Mouse (Mus musculus): ENCODE measurements around the gene Fbln1. TPM values are rescaled to one million over a fixed set of nuclear protein-coding genes. Genes with fewer than 3 reads are reported as not detected.
A peak's percentile ranks its signal among the peaks of the same experiment; 100 is the strongest.

Fbln1 gene
- total RNA-seq, 2 experiments from 2014 or later, result 94.1 to 94.2 TPM

DNA sequence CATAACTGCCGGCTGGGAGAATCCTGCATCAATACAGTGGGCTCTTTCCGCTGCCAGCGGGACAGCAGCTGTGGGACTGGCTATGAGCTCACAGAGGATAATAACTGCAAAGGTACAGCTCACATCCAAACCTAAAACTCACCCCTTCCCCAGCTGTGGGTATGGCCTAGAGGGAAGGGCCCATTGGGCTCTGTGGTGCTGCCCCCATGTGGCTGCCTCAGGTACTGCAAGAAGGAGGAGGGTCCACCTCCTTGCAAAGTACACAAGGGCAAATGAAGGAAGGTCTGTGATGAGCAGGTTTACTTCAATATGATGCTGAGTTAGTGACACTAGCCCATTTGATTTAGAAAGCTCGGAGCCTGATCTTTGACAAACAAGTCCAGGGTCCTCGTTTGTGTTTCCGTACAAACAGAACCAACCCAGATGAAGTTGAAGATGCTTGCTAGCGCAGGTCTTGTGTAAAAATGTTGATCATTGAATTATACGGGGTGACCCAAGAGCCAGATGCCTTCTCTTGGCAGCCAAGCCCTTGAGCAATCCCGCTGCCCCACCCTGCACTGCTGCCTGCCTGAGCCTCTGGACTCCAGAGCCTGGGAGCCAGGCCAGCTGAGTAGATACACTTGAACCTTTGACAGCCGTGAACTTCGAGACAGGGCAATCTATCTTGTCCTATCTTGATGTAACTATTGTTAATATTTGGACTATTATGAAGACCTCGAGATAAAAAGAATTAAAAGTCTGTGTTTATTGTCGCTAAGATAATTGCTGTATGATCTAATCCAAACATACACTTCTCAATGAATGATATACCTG, 25.9 kb downstream of the Fbln1 start:
- intact Hi-C loops (cut with DNase I), result loop anchor here (1.0 kb wide), 1 partner anchor 80 kb away; no protein-coding TSS in a partner anchor

DNA sequence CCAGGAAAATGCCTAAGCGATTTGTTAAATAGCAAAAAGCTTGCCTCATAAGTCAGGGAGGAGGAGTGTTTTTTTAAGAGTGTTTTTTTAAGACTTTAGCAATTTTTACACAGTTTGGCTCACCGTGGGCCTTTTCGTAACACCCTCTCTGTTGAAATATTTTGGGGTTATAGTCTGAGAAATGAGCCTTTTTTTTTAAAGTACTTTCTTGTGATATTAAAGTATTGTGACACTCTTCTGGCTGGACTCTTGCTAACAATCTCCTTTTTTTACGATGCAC, 26.4 kb downstream of the Fbln1 start:
- DNase-seq (ENCODE audit: low spot score), result no peak
- intact Hi-C loops (cut with DNase I), result no loop called here

More for the DNA sequence above, 25.9 kb downstream of the Fbln1 start:
- DNase-seq (ENCODE audit: low spot score), result peak; percentile 71

DNA sequence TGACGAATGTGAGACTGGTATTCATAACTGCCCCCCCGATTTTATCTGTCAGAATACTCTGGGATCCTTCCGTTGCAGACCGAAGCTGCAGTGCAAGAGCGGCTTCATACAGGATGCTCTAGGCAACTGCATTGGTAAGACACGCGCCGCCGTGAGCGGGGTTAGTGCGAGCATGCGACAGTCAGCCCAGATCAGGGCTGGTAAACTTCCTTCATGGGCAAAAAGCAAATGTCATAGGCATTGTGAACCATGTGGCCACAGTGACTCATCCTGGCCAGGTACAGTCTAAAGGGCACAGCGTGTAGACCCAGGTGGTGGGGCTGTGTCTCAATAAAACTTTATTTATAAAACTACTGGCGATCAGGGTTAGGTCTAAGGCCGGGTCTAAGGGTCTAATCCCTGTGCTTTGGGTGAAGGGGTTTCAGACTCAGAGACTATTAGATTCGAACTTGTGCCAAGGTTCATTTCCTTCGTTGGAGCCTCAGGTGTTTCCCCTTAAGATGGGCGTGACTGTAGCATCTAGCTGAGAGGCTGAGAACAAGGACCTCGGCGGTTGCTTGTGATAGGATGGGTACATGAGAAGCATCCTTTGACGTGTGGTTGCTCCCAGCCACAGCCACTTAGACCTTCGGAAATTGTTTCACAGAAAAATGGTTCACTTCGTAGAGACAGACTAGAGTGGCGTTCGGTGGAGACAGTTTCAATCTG, 26.9 kb downstream of the Fbln1 start:
- DNase-seq (ENCODE audit: low spot score), result no peak
- intact Hi-C loops (cut with DNase I), result no loop called here

DNA sequence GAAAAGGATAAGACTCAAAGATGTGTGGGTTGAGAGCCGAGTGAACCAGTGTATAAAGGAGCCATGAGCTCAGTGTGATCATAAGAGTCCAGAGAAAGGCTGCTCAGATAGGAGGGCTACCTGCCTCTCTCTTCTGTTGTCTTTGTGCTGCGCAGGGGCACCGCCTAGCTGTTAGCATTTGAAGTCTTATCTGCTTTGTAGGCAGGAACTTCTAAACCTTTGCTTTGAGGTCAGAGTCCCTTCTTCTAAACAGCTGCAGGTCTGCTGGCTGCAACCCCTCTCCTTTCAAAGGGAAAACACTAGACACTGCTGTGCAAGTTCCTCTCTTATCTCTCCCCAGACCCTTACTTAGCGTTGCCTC, 27.5 kb downstream of the Fbln1 start:
- intact Hi-C loops (cut with DNase I), result no loop called here
- DNase-seq (ENCODE audit: low spot score), result no peak

DNA sequence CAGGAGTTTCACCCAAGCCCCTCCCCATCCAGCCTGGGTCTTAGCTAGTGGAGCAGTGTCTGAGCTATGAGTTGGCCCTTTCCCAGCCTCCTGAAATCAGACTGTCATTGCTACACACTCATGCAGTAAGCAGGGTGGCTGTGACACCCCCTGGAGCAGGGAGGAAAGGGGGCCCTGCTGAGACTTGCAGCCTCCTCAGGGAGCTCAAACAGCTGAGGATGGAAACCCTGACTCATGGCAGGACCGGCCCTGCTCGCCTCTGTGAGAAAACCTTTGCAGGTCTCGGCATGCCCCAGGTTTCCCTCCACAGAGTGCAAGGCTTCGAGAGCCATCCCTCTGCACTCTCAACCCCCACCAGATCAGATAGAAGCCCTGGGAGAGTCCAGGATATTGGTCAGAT, 27.9 kb downstream of the Fbln1 start:
- no peak for DNase-seq (ENCODE audit: low spot score)
- intact Hi-C loops (cut with DNase I), result no loop called here

DNA sequence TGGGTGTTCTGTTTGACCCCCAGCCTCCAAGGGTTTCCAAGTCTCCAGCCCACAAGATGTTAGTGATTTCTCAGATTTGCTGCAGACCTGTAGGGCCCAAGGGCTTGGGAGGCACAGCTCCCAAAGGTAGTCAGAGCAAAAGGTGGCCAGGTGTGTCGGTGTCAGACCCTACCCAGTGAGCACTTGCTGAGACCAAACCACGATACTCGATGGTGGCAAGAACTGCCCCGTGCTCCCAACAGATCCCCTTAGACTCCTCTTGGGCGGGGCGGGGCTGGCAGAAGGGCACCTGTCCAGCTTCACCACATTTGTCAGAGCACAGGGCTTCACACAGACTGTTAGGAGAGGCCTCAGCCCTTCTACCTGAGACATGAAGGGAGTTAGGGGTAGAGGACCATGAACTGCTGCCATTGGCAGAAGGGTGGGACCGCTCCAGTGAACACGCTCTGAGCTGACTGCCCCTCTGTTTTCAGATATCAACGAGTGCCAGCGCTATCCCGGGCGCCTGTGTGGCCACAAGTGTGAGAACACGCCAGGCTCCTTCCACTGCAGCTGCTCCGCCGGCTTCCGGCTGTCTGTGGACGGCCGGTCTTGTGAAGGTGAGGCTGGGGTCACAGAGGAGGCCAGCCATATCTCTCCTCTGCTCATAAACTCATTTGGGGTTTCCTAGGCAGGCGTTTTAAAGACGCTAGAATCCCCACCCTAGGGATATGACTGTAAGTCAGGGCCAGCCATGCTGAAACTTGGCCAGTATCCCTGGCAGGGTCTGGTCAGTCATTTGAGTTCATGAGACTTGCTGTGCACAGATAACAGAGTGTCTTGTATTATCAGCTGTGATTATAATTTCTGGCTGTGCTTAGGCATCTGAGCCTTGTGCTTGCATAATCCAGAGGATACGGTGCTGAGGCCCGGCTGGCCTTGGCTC, 33.3 kb downstream of the Fbln1 start:
- intact Hi-C loops (cut with DNase I), result no loop called here
- DNase-seq (ENCODE audit: low spot score), result peak; percentile 73

DNA sequence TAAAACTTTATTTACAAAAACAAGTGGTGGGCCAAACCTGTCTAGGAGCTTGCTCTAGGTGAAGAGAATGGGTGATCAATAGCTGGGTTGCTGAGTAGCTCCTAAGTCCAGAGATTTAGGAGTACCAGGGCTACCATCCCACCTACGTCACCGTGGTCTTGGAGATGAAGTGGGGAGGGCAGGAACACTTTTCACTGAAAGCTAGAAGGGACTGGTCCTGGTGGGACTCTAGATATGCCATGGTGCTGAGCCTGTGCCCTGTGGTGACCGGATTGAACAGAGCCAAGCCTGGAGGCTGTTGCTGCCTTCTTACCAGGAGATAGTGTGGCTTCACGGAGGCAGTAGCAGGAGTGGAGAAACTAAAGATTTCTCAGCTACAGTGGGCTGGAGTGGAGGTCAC, 34.3 kb downstream of the Fbln1 start:
- no peak for DNase-seq (ENCODE audit: low spot score)
- intact Hi-C loops (cut with DNase I), result loop anchor here (5.0 kb wide), 1 partner anchor 33 kb away; the partner anchor contains the start of gene Fbln1

DNA sequence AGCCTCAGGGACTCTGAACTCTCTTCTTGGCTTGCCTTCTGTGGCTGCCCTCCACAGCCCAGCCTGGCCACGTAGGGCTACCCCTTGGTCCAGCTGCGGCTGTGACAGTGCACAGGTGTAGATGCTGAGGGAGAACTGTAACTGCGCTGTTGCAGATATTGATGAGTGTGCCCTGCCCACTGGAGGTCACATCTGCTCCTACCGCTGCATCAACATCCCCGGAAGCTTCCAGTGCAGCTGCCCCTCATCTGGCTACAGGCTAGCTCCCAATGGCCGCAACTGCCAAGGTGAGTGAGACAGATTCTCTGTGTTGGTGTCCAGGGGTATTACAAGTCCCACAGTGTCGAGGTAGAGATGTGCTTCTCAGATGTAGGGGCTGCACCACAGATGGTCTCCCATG, 36.1 kb downstream of the Fbln1 start:
- no peak for DNase-seq (ENCODE audit: low spot score)
- intact Hi-C loops (cut with DNase I), result loop anchor here (5.0 kb wide), 1 partner anchor 35 kb away; the partner anchor contains the start of gene Fbln1

DNA sequence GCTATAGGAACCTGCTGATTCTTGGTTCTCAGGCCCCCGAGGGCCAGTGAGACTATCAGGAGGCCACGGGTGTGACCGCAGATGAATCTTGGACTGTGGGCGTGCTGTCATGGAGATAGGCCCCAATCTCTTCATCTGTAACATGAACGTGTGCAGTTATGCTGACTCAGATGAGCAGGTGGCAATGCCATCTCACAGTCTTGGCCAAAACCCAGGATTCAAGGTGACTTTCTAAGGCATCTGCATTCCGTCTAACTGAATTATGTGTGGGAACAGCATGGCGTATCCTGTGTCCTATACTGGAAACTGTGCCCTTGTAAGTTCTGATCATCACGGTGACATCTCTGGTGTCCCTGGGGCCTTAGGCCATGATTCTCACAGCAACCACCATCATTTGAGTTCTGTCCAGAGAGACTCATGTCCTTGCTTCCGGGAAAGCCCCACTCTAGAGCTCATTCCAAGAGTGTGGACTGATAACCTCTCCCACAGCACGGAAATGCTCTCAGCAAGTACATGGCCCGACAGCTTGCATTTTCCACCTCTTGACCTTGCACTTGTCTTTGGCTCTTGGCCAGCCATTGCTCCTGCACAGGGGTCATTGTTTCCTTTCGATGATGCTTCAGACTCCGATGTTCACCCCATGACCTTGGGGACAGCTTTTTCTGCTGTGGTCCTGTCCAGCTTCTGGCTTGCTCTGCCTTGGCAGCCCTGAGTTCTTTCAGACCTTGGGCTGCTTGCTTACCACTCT, 38.8 kb downstream of the Fbln1 start:
- intact Hi-C loops (cut with DNase I), result loop anchor here (5.0 kb wide), 1 partner anchor 37 kb away; the partner anchor contains the start of gene Fbln1
- no peak for DNase-seq (ENCODE audit: low spot score)

DNA sequence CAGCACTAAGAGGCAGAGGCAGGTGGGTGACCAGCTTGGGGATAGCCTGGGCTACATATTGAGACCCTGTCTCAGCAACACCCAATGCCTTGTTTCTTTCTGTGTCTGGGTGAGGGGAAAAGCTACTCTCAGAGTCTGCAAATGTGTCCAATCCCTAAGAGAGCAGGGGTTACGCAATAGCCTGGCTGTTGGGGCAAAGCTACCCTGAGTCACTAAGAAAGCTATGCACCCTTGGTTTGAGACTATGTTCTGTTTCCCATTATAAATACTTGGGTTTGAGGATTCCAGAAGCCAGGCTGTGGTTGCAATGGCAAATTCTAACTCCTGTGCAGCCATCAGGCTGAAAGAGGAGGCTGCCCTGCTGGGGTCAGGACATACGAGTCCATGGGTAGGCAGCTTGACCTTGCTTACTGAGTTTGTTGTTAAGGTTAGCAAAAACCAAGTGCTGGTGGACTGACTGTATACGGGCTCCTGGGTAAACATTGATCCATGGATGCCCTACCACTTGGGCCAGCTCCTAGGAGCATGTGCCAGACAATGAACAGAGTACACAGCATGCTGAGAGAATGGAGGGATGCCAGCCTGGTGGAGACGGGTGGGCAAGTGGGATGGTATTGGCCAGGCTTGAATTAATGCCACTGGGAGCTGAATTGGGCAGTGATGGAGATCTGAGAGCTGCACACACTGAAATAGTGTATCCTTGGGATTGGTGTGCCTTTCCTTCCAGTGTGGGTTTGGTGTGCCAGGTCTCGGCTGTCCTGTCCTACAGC, 39.7 kb downstream of the Fbln1 start:
- peak; percentile 44 for DNase-seq (ENCODE audit: low spot score)
- intact Hi-C loops (cut with DNase I), result no loop called here

DNA sequence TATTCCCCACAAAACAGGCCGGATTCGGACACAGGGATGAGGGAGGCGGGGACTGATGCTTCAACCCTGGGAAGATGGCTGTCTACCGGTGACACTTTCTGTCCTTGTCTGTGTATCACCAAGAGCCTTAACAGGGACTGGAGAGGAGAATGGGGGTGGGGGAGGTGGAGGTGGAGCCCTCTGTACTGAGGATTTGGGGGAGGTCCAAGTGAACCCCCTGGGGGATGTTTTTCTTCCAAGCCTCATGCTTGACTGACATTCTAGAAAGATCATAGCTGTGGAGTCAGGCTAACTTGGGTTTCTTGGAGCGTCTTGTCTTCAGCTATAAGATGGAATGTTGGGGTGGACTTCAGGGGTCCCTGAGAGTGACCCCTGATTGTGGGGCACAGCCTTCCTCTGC, 40.3 kb downstream of the Fbln1 start:
- intact Hi-C loops (cut with DNase I), result no loop called here
- no peak for DNase-seq (ENCODE audit: low spot score)

DNA sequence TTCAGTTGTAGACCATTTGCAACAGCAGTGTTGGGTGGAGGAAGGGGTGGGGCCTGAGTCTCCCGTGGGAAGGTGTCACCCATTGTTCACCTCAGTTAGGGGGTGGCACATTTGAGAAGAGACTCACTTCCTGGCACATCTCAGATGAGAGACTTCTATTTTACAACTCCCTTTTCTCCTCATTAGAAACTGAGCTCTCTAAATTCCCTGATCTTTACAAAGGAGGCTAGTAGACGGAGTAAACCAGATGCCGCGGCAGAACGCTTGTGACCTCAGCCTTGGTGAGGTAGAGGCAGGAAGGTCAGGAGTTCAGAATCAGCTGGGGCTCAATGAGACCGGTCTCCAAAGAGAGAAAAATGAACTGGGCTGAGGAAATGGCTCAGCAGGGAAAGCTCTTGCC, 41.2 kb downstream of the Fbln1 start:
- intact Hi-C loops (cut with DNase I), result no loop called here
- no peak for DNase-seq (ENCODE audit: low spot score)

DNA sequence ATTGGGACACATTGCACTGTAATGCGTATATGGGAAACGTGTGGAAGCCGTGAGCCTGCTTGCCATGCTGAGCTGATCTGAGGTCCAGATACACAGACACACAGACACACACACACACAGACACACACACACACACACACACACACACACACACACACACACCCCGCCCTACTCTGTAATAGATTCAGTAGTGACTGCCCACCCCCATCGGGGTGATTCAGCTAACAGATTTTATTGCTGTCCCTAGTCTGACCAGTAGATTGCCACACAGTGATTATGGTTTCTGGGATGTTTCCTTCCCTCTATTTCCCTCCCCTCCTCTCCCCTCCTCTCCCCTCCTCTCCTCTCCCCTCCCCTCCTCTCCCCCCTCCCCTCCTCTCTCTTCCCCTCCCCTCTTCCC, 42.6 kb downstream of the Fbln1 start:
- intact Hi-C loops (cut with DNase I), result no loop called here
- no peak for DNase-seq (ENCODE audit: low spot score)

DNA sequence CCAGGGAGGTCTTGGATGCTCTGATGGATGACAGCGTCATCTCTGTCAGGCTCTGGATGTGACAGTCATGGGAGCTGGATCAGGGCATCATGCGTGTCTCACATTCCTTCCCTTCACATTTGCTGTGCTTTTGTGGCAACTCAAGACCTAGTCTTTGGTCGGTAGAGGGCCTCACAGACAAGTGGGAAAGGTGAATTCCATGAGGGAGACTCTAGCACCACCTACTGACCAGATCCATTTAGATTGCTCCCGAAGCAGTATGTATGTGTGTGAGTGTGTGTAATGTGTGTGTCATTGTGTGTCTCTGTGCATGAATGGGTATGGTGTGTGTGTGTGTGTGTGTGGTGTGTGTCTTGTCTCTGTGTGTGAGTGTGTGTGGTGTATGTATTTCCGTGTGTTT, 43.5 kb downstream of the Fbln1 start:
- no peak for DNase-seq (ENCODE audit: low spot score)
- intact Hi-C loops (cut with DNase I), result loop anchor here (1.0 kb wide), 1 partner anchor 98 kb away; no protein-coding TSS in a partner anchor

DNA sequence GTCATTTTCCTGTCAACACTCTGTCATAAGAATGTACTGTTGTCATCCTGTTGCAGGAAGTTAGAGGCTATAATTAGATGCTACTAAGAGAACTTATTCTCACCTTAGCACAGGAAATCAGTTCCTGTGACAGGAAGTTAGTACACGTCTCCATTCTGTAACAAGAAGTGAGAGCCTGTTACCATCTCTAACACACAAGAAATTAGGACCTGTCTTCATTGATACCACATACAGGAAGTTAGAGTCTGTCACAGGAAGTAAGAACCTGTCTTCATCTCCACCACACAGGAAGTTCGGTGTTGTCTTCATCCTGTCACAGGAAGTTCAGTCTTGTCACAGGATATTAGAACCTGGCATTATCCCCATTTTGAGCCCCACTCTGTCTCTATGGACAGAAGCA, 44.7 kb downstream of the Fbln1 start:
- no peak for DNase-seq (ENCODE audit: low spot score)
- intact Hi-C loops (cut with DNase I), result loop anchor here (10.0 kb wide), 1 partner anchor 256 kb away; no protein-coding TSS in a partner anchor

DNA sequence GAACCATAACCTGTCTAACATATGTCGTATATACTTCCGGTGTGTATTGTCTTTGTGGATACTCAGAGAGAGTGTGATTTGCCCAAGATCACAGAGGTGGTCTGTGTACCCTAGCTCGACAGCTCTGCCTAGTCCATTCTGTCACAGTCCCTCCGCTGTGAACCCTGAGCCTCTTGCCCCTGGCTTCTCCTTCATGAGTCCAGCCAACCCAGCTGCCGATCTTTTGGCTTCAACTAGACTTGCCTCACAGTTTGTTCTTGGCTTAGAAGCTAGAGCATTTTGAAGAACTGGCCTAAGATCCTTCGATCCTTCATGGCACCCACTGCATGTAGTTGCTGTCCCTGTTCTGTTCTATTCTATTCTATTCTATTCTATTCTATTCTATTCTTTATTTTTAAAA, 46.7 kb downstream of the Fbln1 start:
- intact Hi-C loops (cut with DNase I), result loop anchor here (10.0 kb wide), 1 partner anchor 258 kb away; no protein-coding TSS in a partner anchor
- DNase-seq (ENCODE audit: low spot score), result no peak

DNA sequence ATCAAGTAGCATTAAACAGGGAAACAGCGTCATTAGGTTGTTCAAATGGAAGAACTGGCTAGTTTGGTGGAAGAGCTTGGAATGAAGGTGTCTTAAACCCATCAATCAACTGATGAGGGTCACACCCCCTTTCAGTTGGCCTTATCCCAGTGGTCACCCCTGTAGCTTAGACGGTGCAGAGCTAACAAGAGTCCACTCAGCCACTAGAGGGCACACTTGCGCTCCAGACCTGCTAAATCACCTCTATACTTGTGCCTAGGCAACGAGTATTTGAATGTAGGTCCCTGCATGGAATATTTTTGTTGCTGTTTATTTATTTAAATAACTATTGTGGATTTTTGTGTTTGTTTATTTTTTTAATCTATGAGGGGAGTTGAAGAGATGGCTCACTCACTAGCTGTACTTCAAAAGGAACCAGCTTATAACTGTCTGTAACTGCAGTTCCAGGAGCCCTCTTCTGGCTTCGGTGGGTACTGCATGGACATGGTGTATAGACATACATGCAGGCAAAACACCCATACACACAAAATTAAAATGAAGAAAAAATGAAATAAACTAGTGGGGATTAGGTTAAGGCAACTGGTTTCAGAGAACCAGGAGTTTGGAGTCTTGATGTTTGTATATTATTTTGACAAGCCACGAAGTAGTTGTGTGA, 52.2 kb downstream of the Fbln1 start:
- DNase-seq (ENCODE audit: low spot score), result no peak
- intact Hi-C loops (cut with DNase I), result loop anchor here (1.0 to 10.0 kb wide), 2 partner anchors 107 to 263 kb away; no protein-coding TSS in a partner anchor

DNA sequence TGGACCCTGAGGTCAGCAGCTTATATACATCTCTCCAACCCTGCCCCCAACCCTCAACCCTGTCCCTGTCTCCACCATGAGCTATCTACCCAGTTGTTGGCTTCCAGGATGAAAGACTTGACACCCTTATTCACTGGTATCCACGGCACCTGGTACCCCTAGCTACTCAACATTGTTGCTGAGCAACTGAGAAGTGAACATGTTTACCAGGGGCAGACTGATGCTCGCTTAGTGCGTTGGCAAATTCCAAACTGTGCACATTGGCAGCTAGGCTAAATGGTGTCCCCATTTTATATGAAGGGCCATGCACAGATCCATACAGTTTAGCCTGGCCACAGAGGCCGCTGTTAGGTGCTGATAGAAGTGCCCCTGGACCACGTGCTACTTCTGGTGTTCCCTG, 57.1 kb downstream of the Fbln1 start:
- no peak for DNase-seq (ENCODE audit: low spot score)
- intact Hi-C loops (cut with DNase I), result no loop called here

All from heart, postnatal 25 days (tissue).